Mouse (Mus musculus) liver, adult 10 weeks (tissue): ENCODE results near the gene Nicn1. TPM values are rescaled to one million over a fixed set of nuclear protein-coding genes. Genes with fewer than 3 reads are reported as not detected.

ENCODE experiments used
- polyA plus RNA-seq: library from polyadenylated mRNA; stranded (reverse); fragments of 350-450 nt; fragmentation: Illumina TruSeq; extraction: RNeasy Lipid Tissue Mini Kit (QIAGEN cat#74804); gene quantifications from one replicate; pipeline ENCODE4 v1.2.3, GENCODE M21; 2014; ENCODE audit warnings: low read depth, low replicate concordance

The Nicn1 gene
- 16.2 TPM for polyA plus RNA-seq

GRCm38 (mm10) chr9:108290016-108290750, at the start of gene Nicn1:
TSS of gene Nicn1 (plus strand) at chr9:108290429.

GRCm38 (mm10) chr9:108263690-108264190, 26.5 kb upstream of the Nicn1 start, which contains the start of gene Dag1:
TSS of gene Dag1 (minus strand) at chr9:108263958.

GRCm38 (mm10) chr9:108296453-108297355, 6.5 kb downstream of the Nicn1 start, which contains the start of gene Amt:
TSS of gene Amt (plus strand) at chr9:108296853.

GRCm38 (mm10) chr9:108305629-108306520, 15.6 kb downstream of the Nicn1 start, which contains the start of the genes Rhoa and Tcta:
TSS of gene Rhoa (plus strand) at chr9:108306129.
TSS of gene Tcta (minus strand) at chr9:108306160.

GRCm38 (mm10) chr9:108338886-108339781, 48.9 kb downstream of the Nicn1 start, which contains the start of gene Gpx1:
TSS of gene Gpx1 (plus strand) at chr9:108338903.

Other genes with a start within 250 kb of the Nicn1 start
- 2.0 TPM for gene Gmppb, start 241.2 kb upstream of the Nicn1 start, polyA plus RNA-seq
- gene Amigo3, start 237.3 kb upstream of the Nicn1 start, polyA plus RNA-seq = not detected
- 9.9 TPM for gene Mst1, start 210.0 kb upstream of the Nicn1 start, polyA plus RNA-seq
- 1.7 TPM for gene Rnf123, start 207.1 kb upstream of the Nicn1 start, polyA plus RNA-seq
- gene Apeh, start 195.8 kb upstream of the Nicn1 start, polyA plus RNA-seq = 28.2 TPM
- gene Bsn, start 100.0 kb upstream of the Nicn1 start, polyA plus RNA-seq = not detected
- 18.2 TPM for gene Dag1, start 26.5 kb upstream of the Nicn1 start, polyA plus RNA-seq
- gene Amt, start 6.4 kb downstream of the Nicn1 start, polyA plus RNA-seq = 37.0 TPM
- 220 TPM for gene Rhoa, start 15.7 kb downstream of the Nicn1 start, polyA plus RNA-seq
- gene Tcta, start 15.7 kb downstream of the Nicn1 start, polyA plus RNA-seq = 14.3 TPM
- 303 TPM for gene Gpx1, start 48.5 kb downstream of the Nicn1 start, polyA plus RNA-seq
- 49.6 TPM for gene Usp4, start 57.4 kb downstream of the Nicn1 start, polyA plus RNA-seq
- gene 1700102P08Rik, start 102.4 kb downstream of the Nicn1 start, polyA plus RNA-seq = not detected
- gene Ccdc36, start 138.1 kb downstream of the Nicn1 start, polyA plus RNA-seq = not detected
- not detected for gene BC048562, start 146.1 kb downstream of the Nicn1 start, polyA plus RNA-seq
- gene Ccdc71, start 170.1 kb downstream of the Nicn1 start, polyA plus RNA-seq = 1.9 TPM
- 1.4 TPM for gene Klhdc8b, start 171.2 kb downstream of the Nicn1 start, polyA plus RNA-seq
- gene Lamb2, start 189.3 kb downstream of the Nicn1 start, polyA plus RNA-seq = 0.79 TPM
- 7.2 TPM for gene Usp19, start 200.2 kb downstream of the Nicn1 start, polyA plus RNA-seq
- 49.3 TPM for gene Qars, start 217.3 kb downstream of the Nicn1 start, polyA plus RNA-seq
- gene Qrich1, start 226.4 kb downstream of the Nicn1 start, polyA plus RNA-seq = 28.6 TPM